Mouse (Mus musculus) heart, adult 8-10 months (tissue): Measurements from ENCODE around the gene Pa2g4. TPM values are rescaled to one million over a fixed set of nuclear protein-coding genes. Genes with fewer than 3 reads are reported as not detected.

Source experiments
- microRNA-seq: library from miRNA; unstranded; fragments of <30 nt; microRNA quantifications from one replicate; pipeline ENCODE4 v1.2.0, GENCODE M21; 2022
- total RNA-seq, 4 experiments: library from RNA; stranded (reverse); gene quantifications; 2 replicates each; pipeline ENCODE4 v1.2.4; 2022

The Pa2g4 gene
- total RNA-seq, 4 experiments from 2014 or later = 35.0 to 47.9 (median 39.4) TPM

Small RNAs within 50 kb of the gene (microRNA-seq; reads per million reads assigned to microRNA genes)
- not detected for gene Gm47275
- gene Mir6916 = not detected
- gene Mir6917 = not detected

Other genes with a start within 250 kb of the Pa2g4 start
- 10 to 100 TPM; 54.6 to 73.4 (median 61.2) TPM for gene Cnpy2, start 243.5 kb downstream of the Pa2g4 start, total RNA-seq
- 1,000 to 10,000 TPM in 3 of 4 experiments, 100 to 1,000 TPM in 1; 991 to 1,066 (median 1,045) TPM for gene Cs, start 228.3 kb downstream of the Pa2g4 start, total RNA-seq
- 100 to 1,000 TPM; 365 to 443 (median 423) TPM for gene Coq10a, start 197.0 kb downstream of the Pa2g4 start, total RNA-seq
- gene Ankrd52, start 188.9 kb downstream of the Pa2g4 start, total RNA-seq = 10 to 100 TPM; 39.8 to 45.9 (median 44.0) TPM
- not detected for gene Slc39a5, start 164.8 kb downstream of the Pa2g4 start, total RNA-seq
- 10 to 100 TPM; 44.8 to 50.8 (median 45.2) TPM for gene Nabp2, start 154.5 kb downstream of the Pa2g4 start, total RNA-seq
- 10 to 100 TPM; 16.2 to 17.6 (median 16.7) TPM for gene Rnf41, start 154.3 kb downstream of the Pa2g4 start, total RNA-seq
- 10 to 100 TPM; 76.2 to 83.2 (median 79.1) TPM for gene Smarcc2, start 106.7 kb downstream of the Pa2g4 start, total RNA-seq
- gene Myl6, start 71.8 kb downstream of the Pa2g4 start, total RNA-seq = 100 to 1,000 TPM; 202 to 251 (median 236) TPM
- gene Myl6b, start 67.3 kb downstream of the Pa2g4 start, total RNA-seq = 1 to 10 TPM; 3.2 to 4.1 (median 3.4) TPM
- gene Esyt1, start 40.1 kb downstream of the Pa2g4 start, total RNA-seq = 10 to 100 TPM; 16.5 to 17.5 (median 17.1) TPM
- 1 to 10 TPM; 5.7 to 9.9 (median 6.8) TPM for gene Zc3h10, start 18.2 kb downstream of the Pa2g4 start, total RNA-seq
- 1,000 to 10,000 TPM; 1,313 to 1,574 (median 1,476) TPM for gene Rpl41, start 16.7 kb downstream of the Pa2g4 start, total RNA-seq
- 1 to 10 TPM; 6.9 to 8.5 (median 7.9) TPM for gene Erbb3, start 23.7 kb upstream of the Pa2g4 start, total RNA-seq
- gene Rps26, start 60.8 kb upstream of the Pa2g4 start, total RNA-seq = 100 to 1,000 TPM; 142 to 284 (median 234) TPM
- 1 to 10 TPM in 1 of 4 experiments, under 1 TPM in 3; 0.49 to 2.3 (median 0.55) TPM for gene Ikzf4, start 80.0 kb upstream of the Pa2g4 start, total RNA-seq
- 10 to 100 TPM; 23.1 to 28.7 (median 25.9) TPM for gene Suox, start 108.1 kb upstream of the Pa2g4 start, total RNA-seq
- 10 to 100 TPM; 84.0 to 87.9 (median 85.0) TPM for gene Rab5b, start 130.3 kb upstream of the Pa2g4 start, total RNA-seq
- gene Pmel, start 138.2 kb upstream of the Pa2g4 start, total RNA-seq = under 1 TPM; 0.29 to 0.79 (median 0.44) TPM
- gene Cdk2, start 139.0 kb upstream of the Pa2g4 start, total RNA-seq = 1 to 10 TPM; 8.0 to 8.8 (median 8.5) TPM
- gene Dgka, start 178.9 kb upstream of the Pa2g4 start, total RNA-seq = 10 to 100 TPM; 11.3 to 12.9 (median 12.6) TPM
- gene Pym1, start 181.9 kb upstream of the Pa2g4 start, total RNA-seq = 10 to 100 TPM in 1 of 4 experiments, 1 to 10 TPM in 3; 7.9 to 11.1 (median 9.4) TPM
- gene Mmp19, start 224.9 kb upstream of the Pa2g4 start, total RNA-seq = 1 to 10 TPM; 2.2 to 2.8 (median 2.5) TPM
- gene Dnajc14, start 238.1 kb upstream of the Pa2g4 start, total RNA-seq = 10 to 100 TPM; 34.7 to 38.9 (median 35.9) TPM
- gene Tmem198b, start 238.4 kb upstream of the Pa2g4 start, total RNA-seq = 1 to 10 TPM; 4.4 to 5.6 (median 4.8) TPM